Mouse (Mus musculus) stomach, embryonic 14.5 days (tissue): ENCODE results near the gene Zscan22. TPM values are rescaled to one million over a fixed set of nuclear protein-coding genes. Genes with fewer than 3 reads are reported as not detected.
"Not testable (repeated sequence)": the region's sequence is repeated elsewhere in the genome, so short reads cannot be mapped to it uniquely, and the experiment has no call there.

Experiments used
- ATAC-seq: fragments of 200-750 bp; cut with Nextera tagmentation; 2 replicates; pipeline ENCODE4 v1.8.0; 2017; ENCODE audit warnings: low read depth, moderate TSS enrichment; ENCODE audit not compliant: insufficient number of reproducible peaks, insufficient read depth, low FRiP score
- H3K27ac ChIP-seq: fragments of 300-500 bp; sonication (generic); 2 replicates; pipeline ENCODE4 v1.5.1; 2014; ENCODE audit warnings: mild to moderate bottlenecking, low read length, moderate library complexity, mixed read lengths
- H3K27me3 ChIP-seq: fragments of 300-500 bp; sonication (generic); 2 replicates; pipeline ENCODE4 v1.6.1; 2014; ENCODE audit warnings: low read length, control low read depth, mixed read lengths; ENCODE audit not compliant: control insufficient read depth, insufficient read depth
- H3K36me3 ChIP-seq: fragments of 300-500 bp; sonication (generic); 2 replicates; pipeline ENCODE4 v1.6.1; 2014; ENCODE audit warnings: mild to moderate bottlenecking, control low read depth, low read length, moderate library complexity, mixed read lengths; ENCODE audit not compliant: control insufficient read depth, insufficient read depth
- H3K4me1 ChIP-seq: fragments of 300-500 bp; sonication (generic); 2 replicates; pipeline ENCODE4 v1.6.1; 2014; ENCODE audit warnings: low read length, control low read depth, mixed read lengths; ENCODE audit not compliant: control insufficient read depth, insufficient read depth
- H3K4me2 ChIP-seq: fragments of 300-500 bp; sonication (generic); replicated peaks from 2 replicates; pipeline ENCODE4 v1.6.1; 2014; ENCODE audit warnings: low read depth, low read length, control low read depth
- H3K4me3 ChIP-seq: fragments of 300-500 bp; sonication (generic); 2 replicates; pipeline ENCODE4 v1.5.1; 2014; ENCODE audit warnings: low read depth, low read length, control low read depth
- H3K9ac ChIP-seq: fragments of 300-500 bp; sonication (generic); replicated peaks from 2 replicates; pipeline ENCODE4 v1.6.1; 2014; ENCODE audit warnings: low read depth, mild to moderate bottlenecking, control low read depth, low read length, moderate library complexity, mixed read lengths
- H3K9me3 ChIP-seq: fragments of 300-500 bp; sonication (generic); 2 replicates; pipeline ENCODE4 v1.6.1; 2016; ENCODE audit warnings: low read depth, low read length, control low read depth; ENCODE audit not compliant: control insufficient read depth
- WGBS: fragments of 180-500 bp; shearing (Covaris S2); extraction: QIAGEN DNeasy Blood & Tissue Kit; methylation state at CpG from one replicate; pipeline ENCODE4 v1.1.7; 2014; 5-methylcytosine and 5-hydroxymethylcytosine counted together
- polyA plus RNA-seq: library from polyadenylated mRNA; unstranded; fragments of >200 nt; fragmentation: Nextera tagmentation; extraction: Ambion mirVana; gene quantifications from 2 replicates; pipeline ENCODE4 v1.2.1, GENCODE M21; 2014

The Zscan22 gene
- polyA plus RNA-seq, 1 experiment from 2014 or later = 23.0 TPM

DNA sequence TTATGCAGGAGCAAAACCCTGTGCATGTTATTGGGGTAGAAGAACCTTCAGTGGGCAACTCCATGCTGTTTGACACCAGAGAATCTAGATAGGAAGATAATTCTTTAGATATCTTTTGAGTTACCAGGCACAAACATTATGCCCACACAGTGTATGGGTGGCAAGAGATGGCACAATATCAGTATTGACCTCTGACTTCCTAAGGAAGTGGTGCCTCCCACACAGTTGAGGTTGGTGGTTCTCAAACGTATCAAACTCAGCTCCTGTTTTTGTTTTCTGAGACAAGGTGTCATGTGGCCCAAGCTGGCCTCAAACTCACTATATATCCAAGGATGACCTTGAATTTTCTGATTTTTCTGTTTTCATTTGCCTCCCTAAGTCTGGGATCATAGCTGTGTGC lies 6.3 kb upstream of the Zscan22 start:
- H3K36me3 ChIP-seq = peaks cover 26% of the 10 kb centered on the region
- 77% methylated on average over 1 of the region's 1 CpGs for WGBS
- no peak overlapping the region for H3K4me3 ChIP-seq

GRCm38 (mm10) chr7:12901517-12901916 lies 3.9 kb downstream of the Zscan22 start:
- Histone ChIP-seq H3K27ac (no peak overlapping the region), H3K4me3 (no peak overlapping the region), H3K9ac (no peak overlapping the region), H3K27me3 (no peaks in the 10 kb centered on the region), H3K9me3 (no peaks in the 10 kb centered on the region), H3K36me3 (peaks cover 16% of the 10 kb centered on the region), H3K4me2 (no peak overlapping the region), H3K4me1 (peaks cover 5% of the 10 kb centered on the region; the same call in 1 of the 2 replicates)
- WGBS = 92% methylated on average over 5 of the region's 5 CpGs
- no peak for ATAC-seq

More for the DNA sequence above, 6.3 kb upstream of the Zscan22 start:
- H3K27me3 ChIP-seq = no peaks in the 10 kb centered on the region
- no peak overlapping the region for H3K9ac ChIP-seq
- no peaks in the 10 kb centered on the region for H3K9me3 ChIP-seq
- no peaks in the 10 kb centered on the region for H3K4me1 ChIP-seq
- no peak overlapping the region for H3K4me2 ChIP-seq
- no peak overlapping the region for H3K27ac ChIP-seq
- no peak for ATAC-seq

GRCm38 (mm10) chr7:12903623-12904022 lies 6.0 kb downstream of the Zscan22 start:
- no peak overlapping the region for H3K4me2 ChIP-seq
- H3K27me3 ChIP-seq = no peaks in the 10 kb centered on the region
- H3K27ac ChIP-seq = no peak overlapping the region
- no peak overlapping the region for H3K9ac ChIP-seq
- H3K4me3 ChIP-seq = no peak overlapping the region
- 60% methylated on average over 10 of the region's 10 CpGs for WGBS
- H3K9me3 ChIP-seq = no peaks in the 10 kb centered on the region
- peaks cover 30% of the 10 kb centered on the region for H3K36me3 ChIP-seq
- ATAC-seq = no peak
- peaks cover 2% of the 10 kb centered on the region; the same call in 1 of the 2 replicates for H3K4me1 ChIP-seq

- Histone ChIP-seq H3K36me3 (peaks cover 30% of the 10 kb centered on the region), H3K9me3 (no peaks in the 10 kb centered on the region), H3K9ac (no peak overlapping the region), H3K27ac (no peak overlapping the region), H3K27me3 (no peaks in the 10 kb centered on the region), H3K4me2 (no peak overlapping the region), H3K4me3 (no peak overlapping the region), H3K4me1 (no peaks in the 10 kb centered on the region)
- ATAC-seq = no peak
- 93% methylated on average over 1 of the region's 1 CpGs for WGBS
These were observed 7.5 kb downstream of the Zscan22 start for GRCm38 (mm10) chr7:12905146-12905545.

GRCm38 (mm10) chr7:12909498-12909962 lies 11.9 kb downstream of the Zscan22 start:
- peak overlapping the region; percentile 33; the same call in 1 of the 2 replicates for H3K4me3 ChIP-seq
- H3K9ac ChIP-seq = 0 out of 2 replicates have a peak overlapping the region, but pooled peaks have one; percentile 11
- H3K4me1 ChIP-seq = no peaks in the 10 kb centered on the region
- no peaks in the 10 kb centered on the region for H3K9me3 ChIP-seq
- ATAC-seq = no peak
- no peaks in the 10 kb centered on the region for H3K27me3 ChIP-seq
- peak overlapping the region; percentile 44 for H3K4me2 ChIP-seq
- H3K36me3 ChIP-seq = peaks cover 21% of the 10 kb centered on the region
- H3K27ac ChIP-seq = peak overlapping the region; percentile 84
- WGBS = 40% methylated on average over 7 of the region's 7 CpGs

- Histone ChIP-seq H3K27me3 (no peaks in the 10 kb centered on the region), H3K4me2 (peak overlapping the region; percentile 44), H3K9me3 (no peaks in the 10 kb centered on the region), H3K9ac (0 out of 2 replicates have a peak overlapping the region, but pooled peaks have one; percentile 11), H3K4me3 (peak overlapping the region; percentile 33), H3K27ac (peak overlapping the region; percentile 84), H3K36me3 (peaks cover 18% of the 10 kb centered on the region), H3K4me1 (no peaks in the 10 kb centered on the region)
- peak; percentile 76 for ATAC-seq
- WGBS = 6% methylated on average over 19 of the region's 19 CpGs
These were observed 12.6 kb downstream of the Zscan22 start for GRCm38 (mm10) chr7:12910181-12910668.

- no peaks in the 10 kb centered on the region for H3K9me3 ChIP-seq
- no peak overlapping the region for H3K27ac ChIP-seq
- H3K4me3 ChIP-seq = no peak overlapping the region
- no peak overlapping the region for H3K9ac ChIP-seq
- H3K4me2 ChIP-seq = no peak overlapping the region
- no peaks in the 10 kb centered on the region for H3K4me1 ChIP-seq
- no peak for ATAC-seq
- H3K27me3 ChIP-seq = no peaks in the 10 kb centered on the region
- no peaks in the 10 kb centered on the region for H3K36me3 ChIP-seq
These were observed 15.9 kb downstream of the Zscan22 start for GRCm38 (mm10) chr7:12913556-12913955.

DNA sequence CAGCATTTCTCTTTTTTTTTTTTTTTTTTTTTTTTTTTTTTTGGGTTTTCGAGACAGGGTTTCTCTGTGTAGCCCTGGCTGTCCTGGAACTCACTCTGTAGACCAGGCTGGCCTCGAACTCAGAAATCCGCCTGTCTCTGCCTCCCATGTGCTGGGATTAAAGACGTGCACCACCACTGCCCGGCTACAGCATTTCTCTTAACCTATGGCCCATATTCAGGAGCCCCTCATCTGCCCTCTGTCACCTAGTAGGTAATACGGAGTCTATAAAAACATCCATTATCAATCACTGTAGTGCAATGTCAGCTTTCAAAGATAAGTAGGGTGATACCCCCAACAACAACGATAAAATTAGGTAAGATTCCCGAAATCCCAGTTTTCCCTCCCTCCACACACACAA lies 22.9 kb downstream of the Zscan22 start:
- H3K27ac ChIP-seq, H3K4me3 ChIP-seq, H3K4me1 ChIP-seq, H3K9ac ChIP-seq, H3K9me3 ChIP-seq, H3K4me2 ChIP-seq, H3K27me3 ChIP-seq, ATAC-seq: not testable (repeated sequence)
- 77% methylated on average over 7 of the region's 8 CpGs for WGBS
- peaks cover 26% of the 10 kb centered on the region for H3K36me3 ChIP-seq

GRCm38 (mm10) chr7:12921318-12921704 lies 23.7 kb downstream of the Zscan22 start:
- Histone ChIP-seq H3K9me3 (no peaks in the 10 kb centered on the region), H3K4me2 (peak overlapping the region; percentile 74), H3K27me3 (no peaks in the 10 kb centered on the region), H3K4me1 (peaks cover 11% of the 10 kb centered on the region), H3K36me3 (peaks cover 34% of the 10 kb centered on the region), H3K9ac (peak overlapping the region; percentile 65), H3K27ac (peak overlapping the region; percentile 97), H3K4me3 (peak overlapping the region; percentile 87)
- no peak for ATAC-seq
- 3% methylated on average over 3 of the region's 3 CpGs for WGBS
